Mouse (Mus musculus) lung, postnatal 0 days (tissue): ENCODE measurements at regions not wholly inside any gene's neighbourhood (a gene's known extent, or its start where the extent isn't known, plus 50 kb on each side); places are given as distances from the start of the nearest gene placed in this dataset.

Experiments used
- CTCF ChIP-seq: IDR thresholded peaks from 2 replicates; pipeline ENCODE4 v1.5.1; 2016; ENCODE audit warnings: antibody characterized with exemption, mild to moderate bottlenecking
- EP300 ChIP-seq: IDR thresholded peaks from 2 replicates; pipeline ENCODE4 v1.6.1; 2016; ENCODE audit warnings: antibody characterized with exemption, mild to moderate bottlenecking, control low read depth

DNA sequence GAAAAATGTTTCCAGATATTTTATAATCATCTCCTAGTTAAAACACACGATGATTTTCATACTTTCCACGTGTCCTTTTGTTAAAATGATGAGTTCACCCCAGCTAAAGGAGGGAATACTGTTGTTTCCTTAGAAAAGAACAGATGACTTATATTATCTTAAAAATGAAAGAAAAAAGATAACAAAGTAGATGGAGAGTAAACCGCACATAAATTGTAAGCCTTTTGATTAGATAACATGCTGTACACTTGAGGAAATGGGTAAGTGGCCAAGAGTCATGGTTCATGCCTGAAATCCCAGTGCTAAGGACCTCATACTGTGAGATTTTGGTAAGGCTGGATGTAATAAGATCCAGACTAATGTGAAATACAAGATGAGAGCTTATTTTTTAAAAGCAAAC lies 372.6 kb downstream of the Cdh9 start:
- TF ChIP-seq CTCF (no peak), EP300 (no peak)
